Mouse (Mus musculus) midbrain, embryonic 15.5 days (tissue): ENCODE data around the gene Scgb2b3. TPM values are rescaled to one million over a fixed set of nuclear protein-coding genes. Genes with fewer than 3 reads are reported as not detected.

Experiments used
- ATAC-seq: fragments of 200-750 bp; cut with Nextera tagmentation; replicated peaks from 2 replicates; pipeline ENCODE4 v1.8.0; 2017; ENCODE audit warnings: moderate TSS enrichment
- H3K27ac ChIP-seq: fragments of 300-500 bp; sonication (generic); 2 replicates; pipeline ENCODE4 v1.5.1; 2015; ENCODE audit warnings: mild to moderate bottlenecking, inconsistent platforms
- H3K27me3 ChIP-seq: fragments of 300-500 bp; sonication (generic); replicated peaks from 2 replicates; pipeline ENCODE4 v1.6.1; 2015; ENCODE audit warnings: inconsistent platforms
- H3K36me3 ChIP-seq: fragments of 300-500 bp; sonication (generic); replicated peaks from 2 replicates; pipeline ENCODE4 v1.6.1; 2015; ENCODE audit warnings: inconsistent platforms
- H3K4me1 ChIP-seq: fragments of 300-500 bp; sonication (generic); 2 replicates; pipeline ENCODE4 v1.6.1; 2015; ENCODE audit warnings: inconsistent platforms
- H3K4me2 ChIP-seq: fragments of 300-500 bp; sonication (generic); 2 replicates; pipeline ENCODE4 v1.6.1; 2015; ENCODE audit warnings: inconsistent platforms, mild to moderate bottlenecking, moderate library complexity
- H3K4me3 ChIP-seq: fragments of 300-500 bp; sonication (generic); 2 replicates; pipeline ENCODE4 v1.5.1; 2015; ENCODE audit warnings: mild to moderate bottlenecking, inconsistent platforms
- H3K9ac ChIP-seq: fragments of 300-500 bp; sonication (generic); 2 replicates; pipeline ENCODE4 v1.6.1; 2015; ENCODE audit warnings: mild to moderate bottlenecking, inconsistent platforms
- H3K9me3 ChIP-seq: fragments of 300-500 bp; sonication (generic); 2 replicates; pipeline ENCODE4 v1.6.1; 2016; ENCODE audit warnings: inconsistent platforms
- WGBS: fragments of 180-500 bp; shearing (Covaris S2); methylation state at CpG from one replicate; pipeline ENCODE4 v1.1.7; 2015; ENCODE audit warnings: mixed read lengths; 5-methylcytosine and 5-hydroxymethylcytosine counted together
- polyA plus RNA-seq: library from polyadenylated mRNA; unstranded; fragments of >200 nt; fragmentation: Nextera tagmentation; extraction: Ambion mirVana; gene quantifications from 2 replicates; pipeline ENCODE4 v1.2.1, GENCODE M21; 2015

Scgb2b3 gene
- not detected in 2 replicates for polyA plus RNA-seq

DNA sequence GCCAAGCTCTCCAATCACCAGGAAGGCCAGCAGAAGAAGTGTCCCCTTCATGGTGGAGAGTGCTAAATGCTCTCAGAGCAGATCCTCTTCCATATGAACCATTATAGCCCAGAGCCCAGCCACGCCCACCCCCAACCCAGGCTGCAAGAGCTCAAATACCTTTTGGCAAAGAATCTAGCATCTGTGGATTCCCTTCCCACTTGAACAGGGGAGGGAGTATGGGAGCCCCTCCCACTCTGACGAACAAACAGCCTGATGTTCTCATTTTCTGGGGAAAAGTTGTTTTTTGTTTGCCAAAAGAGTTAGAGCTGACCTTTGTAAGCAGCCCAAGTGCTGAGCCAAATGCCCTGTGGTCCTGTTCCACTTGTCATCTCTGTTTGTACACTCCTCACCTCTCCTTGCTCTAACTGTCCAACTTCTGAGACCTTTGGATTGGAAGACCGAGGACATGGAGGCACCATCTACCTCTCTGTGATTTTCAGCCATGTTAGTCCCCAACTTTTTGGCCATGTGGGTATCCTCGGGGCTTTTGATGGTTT is at the start of gene Scgb2b3:
TSS of gene Scgb2b3 (minus strand) at position 51 of the 539 bp plus-strand sequence.
- H3K4me2 ChIP-seq: no peak within 1 kb of the TSS

DNA sequence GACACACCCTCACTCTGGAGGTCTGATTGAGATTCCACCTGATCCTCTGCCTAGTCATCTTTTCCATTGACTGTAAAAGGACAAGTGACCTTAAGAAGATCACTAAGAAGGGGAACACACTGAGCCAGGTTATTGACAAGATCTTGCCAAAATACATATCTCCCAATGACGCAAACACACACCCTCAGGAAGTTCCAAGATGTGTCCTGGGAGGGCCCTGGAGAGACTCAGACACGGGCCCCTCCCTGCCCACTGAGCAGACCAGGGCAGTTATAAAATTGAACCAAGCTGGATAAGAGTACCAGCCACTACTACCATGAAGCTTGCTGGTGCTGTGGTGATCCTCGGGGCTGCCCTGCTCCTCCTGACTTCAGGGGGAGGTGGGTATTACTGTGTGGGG is 13.4 kb upstream of the Scgb2b3 start, which contains the start of gene Scgb1b3:
TSS of gene Scgb1b3 (plus strand) at position 301 of the 400 bp plus-strand sequence.
- ATAC-seq: no peak
- no peak within 1 kb of the TSS for H3K4me3 ChIP-seq
- WGBS: 76% methylated on average over 3 of the region's 3 CpGs
- H3K9ac ChIP-seq: no peak within 1 kb of the TSS
- H3K4me2 ChIP-seq: no peak within 1 kb of the TSS
- no peaks in the 10 kb centered on the region for H3K4me1 ChIP-seq
- peaks cover 28% of the 10 kb centered on the region for H3K9me3 ChIP-seq
- H3K36me3 ChIP-seq: no peaks in the 10 kb centered on the region
- H3K27me3 ChIP-seq: no peaks in the 10 kb centered on the region
- no peak within 1 kb of the TSS for H3K27ac ChIP-seq

More for the DNA sequence above, at the start of gene Scgb2b3:
- H3K9ac ChIP-seq: no peak within 1 kb of the TSS
- H3K4me3 ChIP-seq: no peak within 1 kb of the TSS
- H3K27me3 ChIP-seq: no peaks in the 10 kb centered on the region
- H3K4me1 ChIP-seq: no peaks in the 10 kb centered on the region
- no peak for ATAC-seq
- H3K36me3 ChIP-seq: no peaks in the 10 kb centered on the region
- H3K9me3 ChIP-seq: peaks cover 33% of the 10 kb centered on the region
- no peak within 1 kb of the TSS for H3K27ac ChIP-seq
- 69% methylated on average over 4 of the region's 4 CpGs for WGBS

Other genes starting within 250 kb of the Scgb2b3 start
- gene Hpn, start 246.8 kb downstream of the Scgb2b3 start, polyA plus RNA-seq: 0.47 and 0.80 TPM in 2 replicates
- gene Scn1b, start 235.1 kb downstream of the Scgb2b3 start, polyA plus RNA-seq: 9.2 and 9.9 TPM in 2 replicates
- 262 and 274 TPM in 2 replicates for gene Gramd1a, start 206.2 kb downstream of the Scgb2b3 start, polyA plus RNA-seq
- not detected in 2 replicates for gene Scgb2b2, start 71.6 kb downstream of the Scgb2b3 start, polyA plus RNA-seq
- not detected in 2 replicates for gene Scgb1b2, start 70.3 kb downstream of the Scgb2b3 start, polyA plus RNA-seq
- not detected in 2 replicates for gene Scgb1b3, start 13.5 kb upstream of the Scgb2b3 start, polyA plus RNA-seq